Mouse (Mus musculus) lung, postnatal 0 days (tissue): ENCODE results near the gene Slc22a23. TPM values are rescaled to one million over a fixed set of nuclear protein-coding genes. Genes with fewer than 3 reads are reported as not detected.

Experiments
- ATAC-seq: fragments of 200-750 bp; cut with Nextera tagmentation; 2 replicates; pipeline ENCODE4 v1.8.0; 2017; ENCODE audit warnings: moderate library complexity
- DNase-seq: peaks from one replicate; pipeline ENCODE4 v3.0.0-alpha.2; 2016; ENCODE audit warnings: low spot score
- H3K27ac ChIP-seq: fragments of 300-500 bp; sonication (generic); 2 replicates; pipeline ENCODE4 v1.5.1; 2014; ENCODE audit warnings: antibody characterized with exemption, mild to moderate bottlenecking, low read length, mixed read lengths
- H3K27me3 ChIP-seq: fragments of 300-500 bp; sonication (generic); replicated peaks from 2 replicates; pipeline ENCODE4 v1.6.1; 2014; ENCODE audit warnings: low read length, mixed read lengths; ENCODE audit not compliant: insufficient read depth
- H3K36me3 ChIP-seq: fragments of 300-500 bp; sonication (generic); 2 replicates; pipeline ENCODE4 v1.6.1; 2014; ENCODE audit warnings: low read length, mixed read lengths; ENCODE audit not compliant: insufficient read depth
- H3K4me1 ChIP-seq: fragments of 300-500 bp; sonication (generic); 2 replicates; pipeline ENCODE4 v1.6.1; 2014; ENCODE audit warnings: antibody characterized with exemption, low read depth, low read length, mixed read lengths; ENCODE audit not compliant: insufficient read depth
- H3K4me2 ChIP-seq: fragments of 300-500 bp; sonication (generic); replicated peaks from 2 replicates; pipeline ENCODE4 v1.6.1; 2014; ENCODE audit warnings: low read depth, mild to moderate bottlenecking, low read length, moderate library complexity, mixed read lengths
- H3K4me3 ChIP-seq: fragments of 300-500 bp; sonication (generic); 2 replicates; pipeline ENCODE4 v1.5.1; 2014; ENCODE audit warnings: low read depth, low read length
- H3K9ac ChIP-seq: fragments of 300-500 bp; sonication (generic); replicated peaks from 2 replicates; pipeline ENCODE4 v1.6.1; 2014; ENCODE audit warnings: low read depth, mild to moderate bottlenecking
- H3K9me3 ChIP-seq: fragments of 300-500 bp; sonication (generic); 2 replicates; pipeline ENCODE4 v1.6.1; 2016; ENCODE audit warnings: low read length, mixed read lengths
- CTCF ChIP-seq: IDR thresholded peaks from 2 replicates; pipeline ENCODE4 v1.5.1; 2016; ENCODE audit warnings: antibody characterized with exemption, mild to moderate bottlenecking
- EP300 ChIP-seq: IDR thresholded peaks from 2 replicates; pipeline ENCODE4 v1.6.1; 2016; ENCODE audit warnings: antibody characterized with exemption, mild to moderate bottlenecking, control low read depth
- WGBS: fragments of 180-500 bp; shearing (Covaris S2); extraction: QIAGEN DNeasy Blood & Tissue Kit; methylation state at CpG from one replicate; pipeline ENCODE4 v1.1.7; 2014; 5-methylcytosine and 5-hydroxymethylcytosine counted together
- polyA plus RNA-seq: library from polyadenylated mRNA; unstranded; fragments of >200 nt; fragmentation: Nextera tagmentation; extraction: Ambion mirVana; gene quantifications from 2 replicates; pipeline ENCODE4 v1.2.1, GENCODE M21; 2015

Slc22a23 gene
- polyA plus RNA-seq, 1 experiment from 2014 or later, result 8.1 TPM

GRCm38 (mm10) chr13:34298061-34298460 lies 46.9 kb downstream of the Slc22a23 start:
- Histone ChIP-seq H3K4me1 (no peaks in the 10 kb centered on the region), H3K27ac (no peak overlapping the region), H3K9me3 (no peaks in the 10 kb centered on the region), H3K27me3 (no peaks in the 10 kb centered on the region), H3K4me2 (no peak overlapping the region), H3K4me3 (no peak overlapping the region), H3K36me3 (no peaks in the 10 kb centered on the region), H3K9ac (no peak overlapping the region)
- ATAC-seq (no peak), DNase-seq (no peak)
- 95% methylated on average over 6 of the region's 6 CpGs for WGBS
- TF ChIP-seq EP300 (no peak), CTCF (no peak)

- DNase-seq, result peak; percentile 52
- peak; percentile 22 for ATAC-seq
- Histone ChIP-seq H3K9me3 (no peaks in the 10 kb centered on the region), H3K4me1 (no peaks in the 10 kb centered on the region), H3K27me3 (no peaks in the 10 kb centered on the region), H3K36me3 (no peaks in the 10 kb centered on the region), H3K9ac (no peak overlapping the region), H3K4me2 (no peak overlapping the region), H3K27ac (no peak overlapping the region), H3K4me3 (no peak overlapping the region)
- WGBS, result 66% methylated on average over 12 of the region's 12 CpGs
- TF ChIP-seq CTCF, result no peak
- TF ChIP-seq EP300, result peak; percentile 86
Measured at GRCm38 (mm10) chr13:34295787-34296435, 49.1 kb downstream of the Slc22a23 start.

- no peak overlapping the region for H3K4me3 ChIP-seq
- H3K4me2 ChIP-seq, result no peak overlapping the region
- no peak overlapping the region for H3K9ac ChIP-seq
- H3K27me3 ChIP-seq, result no peaks in the 10 kb centered on the region
- no peaks in the 10 kb centered on the region for H3K4me1 ChIP-seq
- no peaks in the 10 kb centered on the region for H3K36me3 ChIP-seq
- 57% methylated on average over 4 of the region's 4 CpGs for WGBS
- ATAC-seq (peak; percentile 68), DNase-seq (peak; percentile 82)
- no peaks in the 10 kb centered on the region for H3K9me3 ChIP-seq
- TF ChIP-seq CTCF, result peak; percentile 57
- TF ChIP-seq EP300, result peak; percentile 78
- H3K27ac ChIP-seq, result no peak overlapping the region
Measured at GRCm38 (mm10) chr13:34294212-34294611, 50.8 kb downstream of the Slc22a23 start.

GRCm38 (mm10) chr13:34292042-34292441 lies 52.9 kb downstream of the Slc22a23 start:
- H3K4me1 ChIP-seq, result no peaks in the 10 kb centered on the region; the same call in 1 of the 2 replicates
- no peak overlapping the region for H3K4me2 ChIP-seq
- H3K27ac ChIP-seq, result no peak overlapping the region
- H3K27me3 ChIP-seq, result no peaks in the 10 kb centered on the region
- H3K9ac ChIP-seq, result no peak overlapping the region
- H3K36me3 ChIP-seq, result no peaks in the 10 kb centered on the region
- DNase-seq (peak; percentile 47), ATAC-seq (no peak)
- 43% methylated on average over 2 of the region's 2 CpGs for WGBS
- no peak overlapping the region for H3K4me3 ChIP-seq
- no peaks in the 10 kb centered on the region for H3K9me3 ChIP-seq
- peak; percentile 49 for TF ChIP-seq EP300
- no peak for TF ChIP-seq CTCF

- Histone ChIP-seq H3K4me1 (no peaks in the 10 kb centered on the region; the same call in 1 of the 2 replicates), H3K9me3 (no peaks in the 10 kb centered on the region), H3K4me2 (no peak overlapping the region), H3K4me3 (no peak overlapping the region), H3K36me3 (no peaks in the 10 kb centered on the region), H3K27me3 (no peaks in the 10 kb centered on the region), H3K9ac (no peak overlapping the region), H3K27ac (no peak overlapping the region)
- TF ChIP-seq EP300, result peak; percentile 89
- no peak for TF ChIP-seq CTCF
- 45% methylated on average over 1 of the region's 1 CpGs for WGBS
- ATAC-seq (peak; percentile 90), DNase-seq (peak; percentile 85)
Measured at GRCm38 (mm10) chr13:34290346-34290745, 54.6 kb downstream of the Slc22a23 start.

GRCm38 (mm10) chr13:34289567-34289966 lies 55.4 kb downstream of the Slc22a23 start:
- no peak overlapping the region for H3K4me2 ChIP-seq
- no peak overlapping the region for H3K27ac ChIP-seq
- DNase-seq (no peak), ATAC-seq (no peak)
- WGBS, result 91% methylated on average over 2 of the region's 2 CpGs
- no peaks in the 10 kb centered on the region for H3K36me3 ChIP-seq
- TF ChIP-seq EP300, result no peak
- no peak for TF ChIP-seq CTCF
- H3K4me1 ChIP-seq, result no peaks in the 10 kb centered on the region; the same call in 1 of the 2 replicates
- H3K4me3 ChIP-seq, result no peak overlapping the region
- no peak overlapping the region for H3K9ac ChIP-seq
- H3K27me3 ChIP-seq, result no peaks in the 10 kb centered on the region
- H3K9me3 ChIP-seq, result no peaks in the 10 kb centered on the region
